Mouse (Mus musculus) ES-E14 (cell line): ENCODE data around the gene Tnpo1. TPM values are rescaled to one million over a fixed set of nuclear protein-coding genes. Genes with fewer than 3 reads are reported as not detected.

Experiments used
- DNase-seq: peaks from one replicate; pipeline ENCODE4 v3.0.0-alpha.2; 2013; ENCODE audit warnings: low read depth, low spot score
- H3K27ac ChIP-seq: 2 replicates; pipeline ENCODE4 v1.5.1; 2012; ENCODE audit warnings: low read depth, mild to moderate bottlenecking, low read length, moderate library complexity, mixed read lengths; ENCODE audit not compliant: poor library complexity, insufficient read depth, severe bottlenecking
- H3K36me3 ChIP-seq: 2 replicates; pipeline ENCODE4 v1.6.1; 2012; ENCODE audit warnings: mild to moderate bottlenecking, low read length, moderate library complexity, mixed read lengths; ENCODE audit not compliant: control insufficient read depth, poor library complexity, insufficient read depth, severe bottlenecking
- H3K4me1 ChIP-seq, 2 experiments: fragments of 150-350 bp in 1 of 2; sonication (generic) in 1 of 2; 2 replicates each; pipeline ENCODE4 v1.6.1; 2012; ENCODE audit warnings: low read length in 2 of 2, mild to moderate bottlenecking in 1 of 2, mixed read lengths in 1 of 2; ENCODE audit not compliant: control insufficient read depth in 2 of 2, insufficient read depth in 2 of 2, poor library complexity in 1 of 2
- H3K4me3 ChIP-seq, 2 experiments: fragments of 150-350 bp in 1 of 2; sonication (generic) in 1 of 2; 2 replicates each; pipeline ENCODE4 v1.5.1; 2012; ENCODE audit warnings: low read length in 2 of 2, low read depth in 1 of 2, mild to moderate bottlenecking in 1 of 2, mixed read lengths in 1 of 2; ENCODE audit not compliant: insufficient read depth in 1 of 2, poor library complexity in 1 of 2, severe bottlenecking in 1 of 2
- H3K9ac ChIP-seq: 2 replicates; pipeline ENCODE4 v1.6.1; 2012; ENCODE audit warnings: low read depth, mild to moderate bottlenecking, low read length, mixed read lengths; ENCODE audit not compliant: poor library complexity, insufficient read depth, severe bottlenecking
- H3K9me3 ChIP-seq: fragments of 150-350 bp; sonication (generic); 2 replicates; pipeline ENCODE4 v1.6.1; 2012; ENCODE audit warnings: low read depth, mild to moderate bottlenecking, low read length; ENCODE audit not compliant: control insufficient read depth, insufficient read depth
- CHD2 ChIP-seq: IDR thresholded peaks from 2 replicates; pipeline ENCODE4 v1.6.1; 2014; ENCODE audit warnings: mild to moderate bottlenecking, low read depth, low read length, inconsistent platforms
- HCFC1 ChIP-seq: IDR thresholded peaks from 2 replicates; pipeline ENCODE4 v1.6.1; 2012; ENCODE audit warnings: low read length, inconsistent platforms, borderline replicate concordance; ENCODE audit not compliant: insufficient read depth
- MAFK ChIP-seq: IDR thresholded peaks from 2 replicates; pipeline ENCODE4 v1.6.1; 2014; ENCODE audit warnings: mild to moderate bottlenecking, low read depth, low read length, inconsistent platforms; ENCODE audit not compliant: insufficient read depth
- ZC3H11A ChIP-seq: IDR thresholded peaks from 2 replicates; pipeline ENCODE4 v1.6.1; 2012; ENCODE audit warnings: low read depth, mild to moderate bottlenecking, inconsistent platforms, low read length, borderline replicate concordance
- ZNF384 ChIP-seq: IDR thresholded peaks from 2 replicates; pipeline ENCODE4 v1.6.1; 2012; ENCODE audit warnings: low read depth, low read length, inconsistent platforms
- in situ Hi-C, 2 experiments: fragments of 600-800 bp; cut with MboI; formaldehyde crosslinking; loops; one replicate each; pipeline ENCODE4 v1.15.1; 2025; ENCODE audit warnings: low sequenced_read_pairs in 2 of 2, inconsistent platforms in 1 of 2; ENCODE audit not compliant: unreplicated experiment in 2 of 2
- total RNA-seq: library from RNA; depleted of rRNA; stranded (reverse); fragments of 300-350 nt; gene quantifications from 2 replicates; pipeline ENCODE4 v1.2.3, GENCODE M21; 2012

The Tnpo1 gene
- total RNA-seq, 1 experiment = 148 TPM

GRCm38 (mm10) chr13:98874727-98875126 is 51.5 kb downstream of the Tnpo1 start:
- Histone ChIP-seq H3K27ac (no peak overlapping the region), H3K4me1 (peaks cover 0 to 3% of the 10 kb centered on the region in 2 experiments; a peak in 1 of 4 replicates), H3K36me3 (peaks cover 28% of the 10 kb centered on the region), H3K9ac (no peak overlapping the region), H3K9me3 (no peaks in the 10 kb centered on the region), H3K4me3 (no peak overlapping the region)
- DNase-seq = no peak
- 0 out of 2 replicates have a peak, but pooled peaks have one; percentile 34 for TF ChIP-seq ZNF384
- TF ChIP-seq CHD2 = no peak
- in situ Hi-C loops = no loop called here

GRCm38 (mm10) chr13:98872273-98872847 is 53.8 kb downstream of the Tnpo1 start:
- Histone ChIP-seq H3K36me3 (peaks cover 32% of the 10 kb centered on the region), H3K27ac (no peak overlapping the region), H3K9me3 (no peaks in the 10 kb centered on the region), H3K4me3 (no peak overlapping the region), H3K9ac (no peak overlapping the region), H3K4me1 (peaks cover 0 to 8% of the 10 kb centered on the region in 2 experiments; a peak in 2 of 4 replicates)
- TF ChIP-seq CHD2 (no peak), ZNF384 (no peak), HCFC1 (no peak), ZC3H11A (no peak), MAFK (no peak)
- in situ Hi-C loops = no loop called here
- no peak for DNase-seq

- TF ChIP-seq CHD2 (no peak), MAFK (no peak), ZC3H11A (no peak), ZNF384 (no peak), HCFC1 (no peak)
- Histone ChIP-seq H3K27ac (no peak overlapping the region), H3K36me3 (peaks cover 33% of the 10 kb centered on the region), H3K4me1 (peaks cover 0 to 8% of the 10 kb centered on the region in 2 experiments; a peak in 2 of 4 replicates), H3K4me3 (no peak overlapping the region), H3K9ac (no peak overlapping the region), H3K9me3 (no peaks in the 10 kb centered on the region)
- DNase-seq = no peak
- in situ Hi-C loops = no loop called here
Observed at GRCm38 (mm10) chr13:98871263-98871662, 54.9 kb downstream of the Tnpo1 start.

- DNase-seq = no peak
- no peak overlapping the region; the same call in 1 of the 2 replicates for H3K27ac ChIP-seq
- no peaks in the 10 kb centered on the region for H3K9me3 ChIP-seq
- in situ Hi-C loops = no loop called here
- H3K4me3 ChIP-seq = no peak overlapping the region
- peaks cover 0 to 8% of the 10 kb centered on the region in 2 experiments; a peak in 2 of 4 replicates for H3K4me1 ChIP-seq
- peaks cover 49% of the 10 kb centered on the region for H3K36me3 ChIP-seq
- no peak for TF ChIP-seq CHD2
- no peak for TF ChIP-seq MAFK
- TF ChIP-seq ZNF384 = no peak
- no peak for TF ChIP-seq HCFC1
- no peak for TF ChIP-seq ZC3H11A
- H3K9ac ChIP-seq = no peak overlapping the region
Observed at GRCm38 (mm10) chr13:98868236-98868923, 57.8 kb downstream of the Tnpo1 start.
